Mouse (Mus musculus) CD4-positive, CD25-positive, alpha-beta regulatory T cell, adult 4 months (primary cell): Measurements from ENCODE around the gene Naaladl2. TPM values are rescaled to one million over a fixed set of nuclear protein-coding genes. Genes with fewer than 3 reads are reported as not detected.
"Not testable (repeated sequence)": the region's sequence is repeated elsewhere in the genome, so short reads cannot be mapped to it uniquely, and the experiment has no call there.

Source experiments
- ATAC-seq: one replicate; pipeline ENCODE4 v1.8.0; 2017
- polyA plus RNA-seq, 2 experiments: library from polyadenylated mRNA; unstranded; fragments of 100-300 nt; shearing (Covaris generic); gene quantifications; one replicate each; pipeline ENCODE4 v1.2.1; 2017

Naaladl2 gene
- polyA plus RNA-seq, 2 experiments from 2014 or later: not detected

- ATAC-seq: no peak
Observed at GRCm38 (mm10) chr3:24225418-24225817, 918.6 kb downstream of the Naaladl2 start.

- no peak for ATAC-seq
Observed at GRCm38 (mm10) chr3:24217476-24217875, 926.6 kb downstream of the Naaladl2 start.

GRCm38 (mm10) chr3:24166531-24166930 is 977.5 kb downstream of the Naaladl2 start:
- ATAC-seq: no peak

- no peak for ATAC-seq
Observed at GRCm38 (mm10) chr3:24163992-24164391, 980.1 kb downstream of the Naaladl2 start.

- ATAC-seq: not testable (repeated sequence)
Observed at GRCm38 (mm10) chr3:24151086-24151815, 992.8 kb downstream of the Naaladl2 start.

- ATAC-seq: no peak
Observed at GRCm38 (mm10) chr3:24142808-24143207, 1001.3 kb downstream of the Naaladl2 start.

GRCm38 (mm10) chr3:24138002-24138401 is 1006.1 kb downstream of the Naaladl2 start:
- no peak for ATAC-seq

GRCm38 (mm10) chr3:24126200-24126599 is 1017.9 kb downstream of the Naaladl2 start:
- ATAC-seq: no peak

- ATAC-seq: no peak
Observed at GRCm38 (mm10) chr3:24124034-24124433, 1020.0 kb downstream of the Naaladl2 start.

- ATAC-seq: no peak
Observed at GRCm38 (mm10) chr3:24118136-24118535, 1025.9 kb downstream of the Naaladl2 start.

- no peak for ATAC-seq
Observed at GRCm38 (mm10) chr3:24114849-24115248, 1029.2 kb downstream of the Naaladl2 start.

GRCm38 (mm10) chr3:24113360-24113759 is 1030.7 kb downstream of the Naaladl2 start:
- ATAC-seq: no peak

- ATAC-seq: no peak
Observed at GRCm38 (mm10) chr3:24106391-24106790, 1037.7 kb downstream of the Naaladl2 start.

- no peak for ATAC-seq
Observed at GRCm38 (mm10) chr3:24079761-24080160, 1064.3 kb downstream of the Naaladl2 start.

- ATAC-seq: no peak
Observed at GRCm38 (mm10) chr3:24071169-24071797, 1072.8 kb downstream of the Naaladl2 start.

- ATAC-seq: no peak
Observed at GRCm38 (mm10) chr3:24070424-24071168, 1073.5 kb downstream of the Naaladl2 start.

- ATAC-seq: no peak
Observed at GRCm38 (mm10) chr3:24048217-24048616, 1095.8 kb downstream of the Naaladl2 start.

- no peak for ATAC-seq
Observed at GRCm38 (mm10) chr3:24001741-24002140, 1142.3 kb downstream of the Naaladl2 start.

- ATAC-seq: no peak
Observed at GRCm38 (mm10) chr3:23973727-23974126, 1170.3 kb downstream of the Naaladl2 start.

- ATAC-seq: no peak
Observed at GRCm38 (mm10) chr3:23972747-23973667, 1171.1 kb downstream of the Naaladl2 start.

GRCm38 (mm10) chr3:23962961-23963621 is 1181.0 kb downstream of the Naaladl2 start:
- no peak for ATAC-seq

GRCm38 (mm10) chr3:23946182-23946581 is 1197.9 kb downstream of the Naaladl2 start:
- ATAC-seq: no peak
